Mouse (Mus musculus) intestine, embryonic 14.5 days (tissue): ENCODE measurements around the gene Snx25. TPM values are rescaled to one million over a fixed set of nuclear protein-coding genes. Genes with fewer than 3 reads are reported as not detected.

Source experiments
- ATAC-seq: fragments of 200-750 bp; cut with Nextera tagmentation; replicated peaks from 2 replicates; pipeline ENCODE4 v1.8.0; 2017; ENCODE audit warnings: low read depth, moderate number of reproducible peaks, moderate TSS enrichment, moderate library complexity; ENCODE audit not compliant: low FRiP score, low TSS enrichment
- DNase-seq: peaks from one replicate; pipeline ENCODE4 v3.0.0-alpha.2; 2018; ENCODE audit warnings: low spot score
- H3K27ac ChIP-seq: fragments of 300-500 bp; sonication (generic); 2 replicates; pipeline ENCODE4 v1.5.1; 2014; ENCODE audit warnings: low read depth, mild to moderate bottlenecking, control low read depth
- H3K27me3 ChIP-seq: fragments of 300-500 bp; sonication (generic); replicated peaks from 2 replicates; pipeline ENCODE4 v1.6.1; 2014; ENCODE audit warnings: low read length, control low read depth; ENCODE audit not compliant: control insufficient read depth, insufficient read depth
- H3K36me3 ChIP-seq: fragments of 300-500 bp; sonication (generic); 2 replicates; pipeline ENCODE4 v1.6.1; 2014; ENCODE audit warnings: low read length, control low read depth; ENCODE audit not compliant: control insufficient read depth, insufficient read depth
- H3K4me1 ChIP-seq: fragments of 300-500 bp; sonication (generic); replicated peaks from 2 replicates; pipeline ENCODE4 v1.6.1; 2014; ENCODE audit warnings: low read length, control low read depth, mixed read lengths; ENCODE audit not compliant: control insufficient read depth, insufficient read depth
- H3K4me2 ChIP-seq: fragments of 300-500 bp; sonication (generic); 2 replicates; pipeline ENCODE4 v1.6.1; 2014; ENCODE audit warnings: low read length
- H3K4me3 ChIP-seq: fragments of 300-500 bp; sonication (generic); 2 replicates; pipeline ENCODE4 v1.5.1; 2014; ENCODE audit warnings: low read depth, low read length, control low read depth, mixed read lengths
- H3K9ac ChIP-seq: fragments of 300-500 bp; sonication (generic); 2 replicates; pipeline ENCODE4 v1.6.1; 2014; ENCODE audit warnings: mild to moderate bottlenecking, low read length
- H3K9me3 ChIP-seq: fragments of 300-500 bp; sonication (generic); 2 replicates; pipeline ENCODE4 v1.6.1; 2016; ENCODE audit warnings: low read length, control low read depth; ENCODE audit not compliant: control insufficient read depth
- whole genome bisulfite sequencing: fragments of 180-500 bp; shearing (Covaris S2); extraction: QIAGEN DNeasy Blood & Tissue Kit; methylation state at CpG from one replicate; pipeline ENCODE4 v1.1.7; 2014; 5-methylcytosine and 5-hydroxymethylcytosine counted together
- polyA plus RNA-seq: library from polyadenylated mRNA; unstranded; fragments of >200 nt; fragmentation: Nextera tagmentation; extraction: Ambion mirVana; gene quantifications from 2 replicates; pipeline ENCODE4 v1.2.1, GENCODE M21; 2014

The Snx25 gene
- polyA plus RNA-seq, 1 experiment from 2014 or later = 11.2 TPM

- no peak for DNase-seq
- WGBS = 19% methylated on average over 17 of the region's 17 CpGs
- H3K36me3 ChIP-seq = no peaks in the 10 kb centered on the region
- no peak overlapping the region for H3K4me3 ChIP-seq
- peak overlapping the region; percentile 32 for H3K4me2 ChIP-seq
- peaks cover 8% of the 10 kb centered on the region; the same call in 1 of the 2 replicates for H3K4me1 ChIP-seq
- no peaks in the 10 kb centered on the region for H3K27me3 ChIP-seq
- H3K9me3 ChIP-seq = no peaks in the 10 kb centered on the region
- H3K9ac ChIP-seq = no peak overlapping the region
- no peak for ATAC-seq
- no peak overlapping the region for H3K27ac ChIP-seq
These were observed 140.9 kb downstream of the Snx25 start for GRCm38 (mm10) chr8:46010746-46011680.

GRCm38 (mm10) chr8:46010306-46010705, 141.7 kb downstream of the Snx25 start:
- no peak overlapping the region for H3K4me3 ChIP-seq

GRCm38 (mm10) chr8:46007050-46007672, 144.8 kb downstream of the Snx25 start:
- Histone ChIP-seq H3K4me2 (no peak overlapping the region), H3K4me1 (peaks cover 8% of the 10 kb centered on the region; the same call in 1 of the 2 replicates), H3K27ac (no peak overlapping the region), H3K4me3 (no peak overlapping the region), H3K36me3 (no peaks in the 10 kb centered on the region), H3K9me3 (no peaks in the 10 kb centered on the region), H3K27me3 (no peaks in the 10 kb centered on the region), H3K9ac (no peak overlapping the region)
- 29% methylated on average over 3 of the region's 3 CpGs for WGBS
- no peak for DNase-seq
- ATAC-seq = 0 out of 2 replicates have a peak, but pooled peaks have one; percentile 34

More at GRCm38 (mm10) chr8:46010306-46010705, 141.7 kb downstream of the Snx25 start:
- 65% methylated on average over 2 of the region's 2 CpGs for WGBS
- DNase-seq = no peak
- Histone ChIP-seq H3K27ac (no peak overlapping the region), H3K4me1 (peaks cover 8% of the 10 kb centered on the region; the same call in 1 of the 2 replicates), H3K9me3 (no peaks in the 10 kb centered on the region), H3K27me3 (no peaks in the 10 kb centered on the region), H3K36me3 (no peaks in the 10 kb centered on the region), H3K4me2 (peak overlapping the region; percentile 32), H3K9ac (no peak overlapping the region)
- no peak for ATAC-seq

GRCm38 (mm10) chr8:46005596-46005995, 146.4 kb downstream of the Snx25 start, which contains the start of gene Ankrd37:
Ankrd37 (minus strand) TSS chr8:46005707.
- H3K9ac ChIP-seq = no peak within 1 kb of the TSS
- peaks cover 3% of the 10 kb centered on the region; the same call in 1 of the 2 replicates for H3K4me1 ChIP-seq
- H3K27me3 ChIP-seq = no peaks in the 10 kb centered on the region
- DNase-seq = no peak
- peak within 1 kb of the TSS; percentile 15; the same call in 1 of the 2 replicates for H3K4me2 ChIP-seq
- whole genome bisulfite sequencing = 55% methylated on average over 4 of the region's 4 CpGs
- peak within 1 kb of the TSS; percentile 47; the same call in 1 of the 2 replicates for H3K27ac ChIP-seq
- H3K9me3 ChIP-seq = no peaks in the 10 kb centered on the region
- no peak within 1 kb of the TSS for H3K4me3 ChIP-seq
- no peak for ATAC-seq
- no peaks in the 10 kb centered on the region for H3K36me3 ChIP-seq

- Histone ChIP-seq H3K27ac (peak overlapping the region; percentile 96), H3K4me2 (peak overlapping the region; percentile 62), H3K9ac (peak overlapping the region; percentile 73), H3K9me3 (no peaks in the 10 kb centered on the region), H3K4me1 (peaks cover 11% of the 10 kb centered on the region; the same call in 1 of the 2 replicates), H3K4me3 (peak overlapping the region; percentile 46), H3K36me3 (peaks cover 31% of the 10 kb centered on the region), H3K27me3 (no peaks in the 10 kb centered on the region)
- WGBS = 6% methylated on average over 55 of the region's 55 CpGs
- DNase-seq (peak; percentile 95), ATAC-seq (peak; percentile 99)
These were observed 151.9 kb downstream of the Snx25 start for GRCm38 (mm10) chr8:45999784-46000705.

- DNase-seq (no peak), ATAC-seq (peak; percentile 24)
- 2% methylated on average over 22 of the region's 22 CpGs for WGBS
- Histone ChIP-seq H3K27me3 (no peaks in the 10 kb centered on the region), H3K4me1 (peaks cover 11% of the 10 kb centered on the region; the same call in 1 of the 2 replicates), H3K27ac (peak within 1 kb of the TSS; percentile 96), H3K4me3 (peak within 1 kb of the TSS; percentile 46), H3K9me3 (no peaks in the 10 kb centered on the region), H3K4me2 (peak within 1 kb of the TSS; percentile 62), H3K9ac (peak within 1 kb of the TSS; percentile 73), H3K36me3 (peaks cover 31% of the 10 kb centered on the region)
These were observed 152.7 kb downstream of the Snx25 start, which contains the start of gene Lrp2bp for GRCm38 (mm10) chr8:45999138-45999783. Lrp2bp (plus strand) TSS chr8:45999303.

- no peak overlapping the region for H3K27ac ChIP-seq
- ATAC-seq = no peak
- peak overlapping the region; percentile 62 for H3K4me2 ChIP-seq
- no peaks in the 10 kb centered on the region for H3K27me3 ChIP-seq
- H3K36me3 ChIP-seq = peaks cover 39% of the 10 kb centered on the region
- WGBS = 82% methylated on average over 2 of the region's 2 CpGs
- no peak overlapping the region for H3K9ac ChIP-seq
- peaks cover 11% of the 10 kb centered on the region; the same call in 1 of the 2 replicates for H3K4me1 ChIP-seq
- DNase-seq = no peak
- H3K4me3 ChIP-seq = peak overlapping the region; percentile 46; the same call in 1 of the 2 replicates
- H3K9me3 ChIP-seq = no peaks in the 10 kb centered on the region
These were observed 153.7 kb downstream of the Snx25 start for GRCm38 (mm10) chr8:45998228-45998627.
